Mouse (Mus musculus) yolk sac, embryonic 10.5 days (tissue): ENCODE results near the gene Dock6.
A peak's percentile ranks its signal among the peaks of the same experiment; 100 is the strongest.
"Not testable (repeated sequence)": the region's sequence is repeated elsewhere in the genome, so short reads cannot be mapped to it uniquely, and the experiment has no call there.

ENCODE experiments used
- DNase-seq: peaks from one replicate; pipeline ENCODE4 v3.0.0-alpha.2; 2017; ENCODE audit warnings: low spot score

Gene Dock6

GRCm38 (mm10) chr9:21808561-21808960, 43.9 kb downstream of the Dock6 start:
- no peak for DNase-seq

GRCm38 (mm10) chr9:21806976-21807375, 45.5 kb downstream of the Dock6 start:
- DNase-seq = no peak

GRCm38 (mm10) chr9:21806363-21806762, 46.1 kb downstream of the Dock6 start:
- no peak for DNase-seq

GRCm38 (mm10) chr9:21803986-21804644, 48.3 kb downstream of the Dock6 start:
- DNase-seq = peak; percentile 53

GRCm38 (mm10) chr9:21801591-21801990, 50.8 kb downstream of the Dock6 start:
- no peak for DNase-seq

GRCm38 (mm10) chr9:21801121-21801520, 51.3 kb downstream of the Dock6 start:
- no peak for DNase-seq

GRCm38 (mm10) chr9:21799010-21799350, 53.5 kb downstream of the Dock6 start:
- no peak for DNase-seq

- DNase-seq = peak; percentile 92
Measured at GRCm38 (mm10) chr9:21798345-21799009, 54.0 kb downstream of the Dock6 start, which contains the start of gene Kank2. TSS of gene Kank2 (minus strand) at chr9:21798744.

GRCm38 (mm10) chr9:21797921-21798344, 54.5 kb downstream of the Dock6 start:
- DNase-seq = peak; percentile 85

- DNase-seq = no peak
Measured at GRCm38 (mm10) chr9:21796919-21797318, 55.5 kb downstream of the Dock6 start.

GRCm38 (mm10) chr9:21796259-21796658, 56.2 kb downstream of the Dock6 start:
- peak; percentile 20 for DNase-seq

- no peak for DNase-seq
Measured at GRCm38 (mm10) chr9:21795579-21795978, 56.9 kb downstream of the Dock6 start.

GRCm38 (mm10) chr9:21794925-21795324, 57.5 kb downstream of the Dock6 start:
- DNase-seq = no peak

- no peak for DNase-seq
Measured at GRCm38 (mm10) chr9:21794344-21794834, 58.0 kb downstream of the Dock6 start.

- not testable (repeated sequence) for DNase-seq
Measured at GRCm38 (mm10) chr9:21793507-21793906, 58.9 kb downstream of the Dock6 start.

- no peak for DNase-seq
Measured at GRCm38 (mm10) chr9:21792644-21793043, 59.8 kb downstream of the Dock6 start.

- DNase-seq = no peak
Measured at GRCm38 (mm10) chr9:21791861-21792260, 60.6 kb downstream of the Dock6 start.

- DNase-seq = no peak
Measured at GRCm38 (mm10) chr9:21788234-21788633, 64.2 kb downstream of the Dock6 start.

- no peak for DNase-seq
Measured at GRCm38 (mm10) chr9:21787654-21788053, 64.8 kb downstream of the Dock6 start.

GRCm38 (mm10) chr9:21786906-21787305, 65.5 kb downstream of the Dock6 start:
- peak; percentile 85 for DNase-seq

GRCm38 (mm10) chr9:21786309-21786708, 66.1 kb downstream of the Dock6 start:
- DNase-seq = not testable (repeated sequence)

- DNase-seq = no peak
Measured at GRCm38 (mm10) chr9:21784517-21785307, 67.7 kb downstream of the Dock6 start.
